Mouse (Mus musculus): ENCODE measurements at regions not wholly inside any gene's neighbourhood (a gene's known extent, or its start where the extent isn't known, plus 50 kb on each side); places are given as distances from the start of the nearest gene placed in this dataset.

DNA sequence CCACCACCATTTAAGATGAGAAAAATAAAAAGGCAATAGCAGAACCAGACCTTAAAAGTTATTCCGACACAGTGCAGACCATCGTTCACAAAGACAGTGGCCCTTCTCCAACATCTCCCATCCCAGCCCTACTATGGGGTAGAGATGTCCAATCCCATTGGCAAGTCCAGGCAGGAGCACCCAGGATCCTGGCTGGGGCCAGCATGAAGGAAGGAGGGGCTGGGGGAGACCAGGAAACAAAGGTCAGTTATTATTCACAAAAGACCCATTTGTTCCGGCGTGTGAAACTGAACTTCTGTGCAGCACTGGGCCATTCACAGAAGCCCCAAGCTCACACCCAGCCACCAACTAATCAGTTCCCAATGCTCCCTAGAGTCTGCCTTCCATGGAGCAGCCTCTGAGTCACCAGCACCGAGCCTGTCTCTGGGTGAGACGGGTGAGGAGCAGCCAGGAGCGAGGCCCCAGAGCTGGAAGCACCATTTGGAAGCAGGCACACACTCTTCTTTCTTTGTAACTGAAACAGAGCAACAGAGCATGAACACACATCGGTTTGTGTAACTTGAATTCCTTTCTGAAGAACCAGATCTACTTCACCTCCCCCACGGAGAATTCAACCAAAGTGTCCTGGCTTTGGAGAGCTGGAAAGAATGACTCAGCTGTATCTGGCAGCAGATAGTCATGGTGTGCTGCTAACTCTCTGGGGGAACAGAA lies 70.1 kb upstream of the Dlg1 start:
- DNase-seq (ENCODE audit: extremely low spot score in 1 of 2, low spot score in 1 of 2): peak; percentile 15 to 17

DNA sequence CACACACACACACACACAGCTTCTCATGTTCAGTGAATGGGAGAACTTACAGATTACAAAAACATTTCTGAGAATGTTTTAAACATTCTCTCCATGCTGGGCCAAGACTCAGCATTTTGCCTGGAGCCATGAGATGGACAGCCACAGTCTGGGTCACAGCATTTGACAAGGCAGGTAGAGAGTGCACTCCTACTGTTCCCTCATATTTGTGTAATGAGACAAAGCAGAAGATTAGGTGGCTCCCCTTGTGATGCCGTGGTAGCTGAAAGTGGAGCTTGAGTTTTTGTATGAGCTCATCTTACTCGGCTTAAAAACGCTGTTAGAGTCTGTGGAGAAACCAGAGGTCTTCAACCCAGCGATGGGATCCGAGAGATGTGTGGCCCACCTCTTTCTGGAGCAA lies 65.3 kb upstream of the Dlg1 start:
- no peak for DNase-seq (ENCODE audit: extremely low spot score in 1 of 2, low spot score in 1 of 2)

DNA sequence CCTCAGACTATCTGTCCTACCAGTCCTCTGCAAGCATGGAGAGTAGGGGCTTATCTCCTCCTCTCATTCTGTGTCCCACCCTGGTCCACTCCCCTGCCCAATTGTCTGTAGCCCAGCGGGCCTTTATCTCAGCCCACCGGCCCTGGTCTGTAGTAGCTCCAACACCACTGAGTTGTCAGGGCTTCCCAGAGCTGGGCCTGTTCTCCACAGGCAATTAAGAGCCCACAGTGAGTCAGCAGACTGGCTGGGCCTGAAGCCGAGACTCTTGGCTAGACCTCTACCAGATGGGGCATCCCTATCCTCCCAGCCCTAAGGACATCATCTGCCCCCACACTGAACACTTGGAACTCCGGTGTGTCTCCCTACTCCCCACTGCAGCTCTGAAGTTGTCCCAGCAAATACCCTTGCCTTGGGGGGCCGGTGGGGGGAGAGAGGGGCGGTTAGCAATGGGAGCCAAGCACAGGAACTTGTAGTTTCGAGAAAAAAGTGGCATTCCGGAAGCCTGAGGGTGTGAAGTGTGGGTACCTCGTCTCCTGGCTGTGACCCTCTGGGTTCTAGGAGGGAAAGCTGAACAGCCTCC lies 64.7 kb upstream of the Dlg1 start:
- no peak for DNase-seq (ENCODE audit: extremely low spot score in 1 of 2, low spot score in 1 of 2)

DNA sequence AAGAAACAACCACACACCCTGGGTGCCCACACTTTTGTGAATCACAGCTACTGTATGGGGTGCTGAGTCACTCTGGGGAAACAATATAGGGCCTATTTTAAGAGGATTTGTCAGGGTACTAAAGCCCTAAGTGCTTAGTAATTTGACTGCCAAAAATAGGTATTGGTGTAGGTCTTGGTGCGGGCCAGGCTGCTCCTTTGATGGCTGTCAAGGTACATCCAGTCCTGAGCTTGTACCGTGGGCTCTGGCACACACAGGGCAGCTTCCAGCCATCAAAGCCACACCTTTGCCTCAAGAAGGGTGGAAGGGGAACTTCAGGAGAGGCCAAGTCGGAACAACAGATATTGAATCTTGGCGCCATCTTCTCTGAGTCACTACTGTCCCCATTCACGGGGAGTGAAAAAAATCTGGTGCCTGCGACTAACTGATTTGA lies 64.2 kb upstream of the Dlg1 start:
- no peak for DNase-seq (ENCODE audit: extremely low spot score in 1 of 2, low spot score in 1 of 2)

DNA sequence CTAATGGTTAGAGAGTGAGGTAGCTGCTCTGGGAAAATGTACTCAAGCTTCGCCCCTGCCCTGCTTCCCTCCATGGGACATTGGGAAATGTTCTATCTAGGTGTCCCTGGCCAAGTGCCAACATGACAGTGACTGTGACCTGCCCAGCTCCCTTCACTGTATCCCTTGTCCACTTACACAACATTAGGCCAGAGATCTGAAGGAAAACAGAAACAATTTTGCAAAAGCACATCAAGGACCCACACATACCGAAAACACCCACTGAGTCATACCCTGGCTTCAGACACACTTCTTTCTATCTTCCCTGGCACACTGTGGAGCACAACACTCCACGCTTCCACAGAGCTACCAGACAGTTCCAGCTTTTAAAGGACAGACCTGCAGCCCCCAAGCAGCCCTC lies 62.0 kb upstream of the Dlg1 start:
- DNase-seq (ENCODE audit: extremely low spot score in 1 of 2, low spot score in 1 of 2): no peak

DNA sequence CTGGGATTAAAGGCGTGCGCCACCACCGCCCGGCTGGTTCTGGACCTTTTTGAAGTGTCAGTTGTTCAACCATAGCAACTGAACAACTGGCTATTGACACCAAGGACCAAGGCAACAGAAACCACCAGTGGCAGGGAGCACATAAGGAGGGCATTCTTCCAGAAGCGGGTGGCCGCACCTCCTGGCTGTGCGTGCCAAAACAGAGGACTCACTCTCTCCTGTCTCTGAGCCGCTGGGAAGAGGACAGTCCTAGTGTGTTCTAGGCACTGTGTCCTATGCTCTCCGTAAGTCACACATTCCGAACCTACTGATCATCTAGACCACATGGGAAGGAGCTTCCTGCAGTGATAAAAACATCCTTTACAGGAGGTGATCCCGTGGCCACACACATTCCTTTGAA lies 60.1 kb upstream of the Dlg1 start:
- DNase-seq (ENCODE audit: extremely low spot score in 1 of 2, low spot score in 1 of 2): no peak

DNA sequence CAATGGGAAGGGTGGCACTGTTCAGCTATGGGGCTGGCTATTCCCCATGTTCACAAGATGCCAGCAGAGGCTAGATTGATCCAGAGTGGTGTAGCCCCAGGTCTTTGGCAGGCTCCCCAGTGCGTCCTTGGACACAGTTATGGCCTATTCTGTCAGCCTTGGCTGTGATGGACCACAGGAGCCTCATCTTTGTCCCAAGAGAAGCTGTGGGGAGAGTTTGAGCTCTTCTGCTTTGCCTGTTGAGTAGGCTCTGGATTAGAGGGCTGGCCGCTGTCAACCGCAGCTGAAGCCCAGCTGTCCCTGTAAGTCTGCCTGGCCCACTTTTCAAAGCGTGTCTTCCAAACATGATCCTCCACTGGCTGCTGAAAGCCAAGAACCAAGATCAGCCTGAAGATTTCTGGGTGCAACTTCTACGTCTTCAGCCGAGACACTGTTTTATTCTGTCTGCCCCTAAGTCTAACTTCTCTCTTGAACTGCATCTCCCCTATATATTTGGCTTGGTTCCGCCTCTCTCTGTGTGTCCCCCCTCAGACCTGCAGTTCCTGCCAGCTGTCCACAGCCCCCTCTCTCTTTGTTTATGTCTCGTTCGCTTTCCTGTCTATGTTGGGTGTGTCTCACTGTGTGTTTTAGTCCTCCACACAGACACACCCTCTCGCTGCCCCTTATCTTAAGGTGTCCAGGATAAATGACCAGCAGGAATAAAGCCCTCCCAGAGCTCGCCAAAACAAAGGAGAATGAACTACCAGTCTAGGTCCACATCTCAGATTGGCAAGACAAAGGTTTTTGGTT lies 56.7 kb upstream of the Dlg1 start:
- no peak for DNase-seq (ENCODE audit: extremely low spot score in 1 of 2, low spot score in 1 of 2)

DNA sequence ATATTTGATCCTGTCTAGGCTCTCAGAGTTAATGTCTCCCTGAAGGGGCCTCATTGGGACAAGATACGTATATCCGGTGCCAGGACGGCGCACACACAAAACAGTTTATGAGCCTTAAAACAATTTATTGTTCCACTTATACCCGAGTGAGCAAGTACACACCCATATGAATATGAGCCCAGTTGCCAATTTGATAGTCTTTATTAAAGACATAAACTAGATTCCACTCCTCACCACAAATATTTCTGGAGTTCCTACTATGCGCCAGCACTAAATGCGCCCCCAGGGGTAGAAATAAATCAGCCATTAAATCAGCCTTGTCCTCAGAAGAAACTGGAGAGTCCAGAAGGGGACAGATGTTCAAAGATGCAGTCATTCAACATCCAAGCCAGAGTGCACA lies 54.3 kb upstream of the Dlg1 start:
- DNase-seq (ENCODE audit: extremely low spot score in 1 of 2, low spot score in 1 of 2): no peak

DNA sequence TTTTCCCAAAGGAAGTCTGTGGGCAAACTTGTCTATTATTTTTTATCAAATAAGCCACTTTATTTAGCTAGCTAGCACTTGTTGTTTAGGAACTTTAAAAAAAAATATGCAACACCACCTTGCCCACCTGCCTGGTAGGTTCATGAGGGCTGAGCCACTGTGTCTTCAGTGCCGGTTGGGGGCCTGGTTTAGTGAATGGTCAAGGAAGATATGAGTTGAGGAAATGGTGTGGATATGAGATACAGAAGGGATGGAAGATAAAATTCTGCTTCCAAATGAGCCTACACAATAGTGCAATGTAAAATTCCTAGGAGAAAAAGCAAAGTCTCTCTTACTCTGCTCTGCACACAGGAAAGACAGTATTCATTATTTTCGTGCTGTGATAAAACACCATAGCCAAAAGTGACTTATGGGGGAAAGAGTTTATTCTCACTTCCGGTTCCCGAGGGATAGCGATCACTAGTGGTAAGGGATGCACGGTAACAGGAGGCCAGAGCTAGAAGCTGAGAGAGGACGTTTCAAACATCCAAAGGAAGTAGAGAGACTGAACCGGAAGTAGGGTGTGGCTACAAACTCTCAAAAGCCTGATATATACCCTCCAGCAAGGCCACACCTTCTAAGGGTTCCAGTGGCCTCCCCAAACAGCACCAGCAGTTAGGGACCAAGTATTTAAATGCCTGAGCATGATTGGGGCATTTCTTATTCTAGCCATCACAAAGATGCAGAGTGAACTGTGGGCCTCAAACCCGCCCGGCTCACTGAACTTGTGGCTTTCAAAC lies 53.7 kb upstream of the Dlg1 start:
- DNase-seq (ENCODE audit: extremely low spot score in 1 of 2, low spot score in 1 of 2): no peak

Data from layer of hippocampus, postnatal 25 days (tissue).